Mouse (Mus musculus): Measurements from ENCODE around the gene Neurog2.

Gene Neurog2

DNA sequence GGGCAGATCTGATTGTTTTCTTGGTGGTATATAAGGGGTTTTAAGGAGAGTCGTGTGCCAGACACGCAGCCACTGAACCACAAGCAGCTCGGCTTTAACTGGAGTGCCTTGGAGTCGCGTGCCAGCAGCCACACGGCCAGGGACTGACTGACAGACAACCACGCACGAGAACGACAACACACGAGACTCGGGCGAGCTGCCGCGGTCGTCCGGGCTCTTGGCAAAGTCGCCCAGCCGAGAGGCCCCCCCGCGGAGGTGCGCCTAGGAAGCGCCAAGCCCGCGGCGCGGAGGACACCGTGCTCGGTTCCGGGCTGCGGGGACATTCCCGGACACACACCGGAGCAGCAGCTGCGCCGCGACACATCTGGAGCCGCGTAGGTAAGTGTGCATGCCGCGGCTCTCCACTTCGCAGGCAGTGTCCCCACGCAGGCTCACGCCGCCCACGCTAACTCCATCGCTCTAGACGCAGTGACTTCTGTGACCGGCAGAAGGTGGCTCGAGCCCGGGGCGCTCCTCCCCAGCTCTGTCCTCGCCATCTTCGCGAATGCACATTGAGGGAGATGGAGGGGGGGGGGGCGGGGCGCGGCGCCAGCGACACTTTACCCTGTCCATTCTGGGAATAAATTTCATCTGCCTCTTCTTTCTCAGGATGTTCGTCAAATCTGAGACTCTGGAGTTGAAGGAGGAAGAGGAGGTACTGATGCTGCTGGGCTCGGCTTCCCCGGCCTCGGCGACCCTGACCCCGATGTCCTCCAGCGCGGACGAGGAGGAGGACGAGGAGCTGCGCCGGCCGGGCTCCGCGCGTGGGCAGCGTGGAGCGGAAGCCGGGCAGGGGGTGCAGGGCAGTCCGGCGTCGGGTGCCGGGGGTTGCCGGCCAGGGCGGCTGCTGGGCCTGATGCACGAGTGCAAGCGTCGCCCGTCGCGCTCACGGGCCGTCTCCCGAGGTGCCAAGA, at the start of gene Neurog2:
Neurog2 (plus strand) TSS at position 56 of the 953 bp plus-strand sequence.
- DNase-seq: peak; percentile 72

DNA sequence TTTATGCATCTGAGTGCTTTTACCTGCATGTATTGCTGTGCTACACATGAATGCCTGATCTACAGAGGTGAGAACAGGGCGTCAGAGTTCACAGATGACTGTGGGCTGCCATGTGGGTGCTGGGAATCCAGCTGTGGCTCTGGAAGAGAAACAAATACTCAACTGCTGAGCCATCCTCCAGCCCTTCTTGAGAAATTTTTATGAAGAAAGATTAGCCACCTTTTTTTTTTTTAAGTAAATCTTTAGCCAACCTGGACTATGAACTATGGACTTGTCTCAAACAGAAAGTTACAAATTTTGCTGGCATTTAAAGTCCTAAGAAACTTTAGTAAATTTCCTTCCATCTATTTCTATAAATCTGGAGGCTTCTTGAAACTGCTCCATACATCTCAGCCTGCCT, 35.8 kb upstream of the Neurog2 start:
- DNase-seq: no peak

DNA sequence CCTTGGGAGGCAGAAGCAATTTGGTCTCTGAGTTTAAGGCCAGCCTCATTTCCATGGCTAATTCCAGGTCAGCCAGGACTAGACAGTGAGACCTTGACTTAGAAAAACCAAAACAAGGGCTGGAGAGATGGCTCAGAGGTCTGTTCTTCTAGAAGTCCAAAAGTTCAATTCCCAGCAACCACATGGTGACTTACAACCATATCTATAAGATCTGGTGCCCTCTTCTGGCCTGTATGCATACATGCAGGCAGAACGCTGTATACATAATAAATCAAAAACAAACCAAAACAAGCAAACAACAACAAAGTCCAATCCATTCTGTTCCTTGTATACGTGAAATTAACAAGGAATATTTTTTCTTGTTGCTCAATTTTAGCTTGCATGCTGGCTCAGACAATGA, 24.8 kb upstream of the Neurog2 start:
- peak; percentile 32 for DNase-seq

DNA sequence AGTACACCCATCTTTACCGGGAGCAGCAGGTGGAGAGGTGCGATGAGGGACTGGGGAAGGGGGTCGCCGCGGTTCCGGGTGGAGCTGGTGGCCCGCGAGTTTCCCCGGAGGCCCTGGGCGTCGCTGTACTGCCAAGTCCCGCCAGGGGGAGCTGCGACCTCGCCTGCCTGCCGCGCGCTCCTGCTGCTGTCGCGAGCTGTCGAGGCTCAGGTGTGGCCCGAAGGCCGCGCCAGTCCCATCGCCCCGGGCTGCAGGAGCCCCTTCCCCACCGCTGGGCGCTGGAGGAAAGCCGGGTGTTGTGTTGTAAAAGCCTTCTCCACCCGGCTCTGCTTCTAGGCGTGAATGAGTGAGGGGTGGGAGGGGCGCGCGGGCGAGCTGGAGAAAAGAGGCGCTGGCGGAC, 7.6 kb upstream of the Neurog2 start:
- DNase-seq: peak; percentile 83

DNA sequence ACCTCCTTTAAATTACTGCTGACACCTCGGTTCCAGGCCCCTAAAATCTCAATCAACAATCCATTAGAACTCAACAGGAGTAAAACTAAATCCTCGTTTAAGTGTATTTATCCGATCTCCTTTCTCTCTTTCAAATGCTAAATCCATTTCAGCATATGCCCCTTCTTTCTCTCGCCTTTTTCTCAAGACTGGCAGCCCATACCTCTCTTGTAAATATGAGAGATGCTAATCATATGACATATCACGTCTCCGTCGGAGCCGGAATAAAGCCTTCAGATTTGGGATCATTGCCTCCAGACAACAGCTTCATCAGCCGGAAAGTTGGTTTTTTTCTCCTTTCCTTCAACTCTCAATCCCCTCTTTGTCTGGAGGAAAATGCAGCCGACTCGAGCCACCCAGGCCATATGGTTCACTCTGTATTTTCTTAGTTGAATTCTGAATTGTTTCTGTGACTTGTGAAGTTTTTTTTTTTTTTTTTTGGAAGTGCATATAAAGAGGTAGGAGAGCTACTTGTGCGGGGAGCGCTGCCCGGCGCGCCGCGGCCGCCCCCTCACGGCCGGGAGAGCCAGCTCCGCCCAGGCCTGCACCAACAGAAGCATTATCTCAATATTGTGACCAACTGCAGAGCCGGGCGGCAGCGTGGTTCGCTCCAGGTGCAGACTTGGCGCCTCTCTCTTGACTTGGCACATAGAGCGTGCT, 7.1 kb upstream of the Neurog2 start:
- peak; percentile 64 for DNase-seq

DNA sequence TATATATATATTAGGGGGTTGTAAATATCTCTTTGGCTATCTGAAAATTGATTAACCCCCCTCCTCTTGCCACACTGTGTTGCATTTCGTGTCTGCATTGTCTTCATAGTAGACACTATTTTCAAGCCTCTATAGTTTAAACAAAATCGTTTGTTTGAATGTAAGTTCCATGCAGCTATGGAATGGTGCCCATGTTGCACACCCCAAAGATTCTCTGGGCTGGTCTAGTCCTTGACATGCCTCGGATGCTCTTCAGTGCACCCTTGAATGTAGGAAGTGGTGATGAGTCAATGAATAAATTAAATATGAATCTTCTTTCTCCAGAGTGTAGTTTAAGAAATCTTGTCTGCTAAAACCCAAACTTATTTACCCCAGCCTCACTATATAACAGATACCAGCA, 6.4 kb upstream of the Neurog2 start:
- DNase-seq: no peak

DNA sequence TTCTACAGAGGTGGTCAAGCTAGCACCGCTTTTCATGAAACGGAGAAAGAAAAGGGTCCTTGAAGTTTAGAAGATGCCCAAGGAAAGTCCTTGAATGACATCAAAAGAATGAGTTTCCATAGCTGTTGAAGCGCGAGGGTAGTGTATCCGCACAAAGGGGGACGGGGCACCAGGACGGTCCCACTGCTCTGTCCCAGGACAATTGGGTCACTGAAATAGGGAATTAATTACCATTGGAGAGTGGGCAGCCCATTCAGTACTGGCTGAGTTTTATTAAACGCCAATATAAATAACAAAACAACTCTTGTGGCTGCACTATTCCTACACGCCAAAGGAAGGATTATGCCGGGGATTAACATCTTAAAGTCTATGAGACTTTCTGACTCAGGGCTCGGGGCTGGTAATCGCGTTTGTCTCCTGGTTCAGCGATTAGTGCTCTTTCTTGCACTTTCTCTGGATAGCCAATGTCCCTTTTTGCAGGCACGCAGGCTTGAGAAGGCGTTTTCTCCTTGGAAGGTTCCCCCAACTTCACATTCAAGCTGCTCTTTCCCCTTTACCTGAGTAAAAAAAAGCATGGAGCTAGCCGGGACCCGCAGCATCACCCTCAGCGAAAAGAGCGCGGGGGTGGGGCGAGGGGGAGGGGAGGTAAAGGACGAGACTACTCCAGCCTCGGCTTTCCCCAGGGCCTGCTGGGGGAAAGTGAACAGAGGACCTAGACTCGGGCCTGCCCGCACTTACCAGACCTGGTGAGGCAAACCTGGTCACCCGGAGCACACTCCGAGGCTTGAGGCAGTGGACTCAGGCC, 5.6 kb upstream of the Neurog2 start:
- DNase-seq: peak; percentile 67

DNA sequence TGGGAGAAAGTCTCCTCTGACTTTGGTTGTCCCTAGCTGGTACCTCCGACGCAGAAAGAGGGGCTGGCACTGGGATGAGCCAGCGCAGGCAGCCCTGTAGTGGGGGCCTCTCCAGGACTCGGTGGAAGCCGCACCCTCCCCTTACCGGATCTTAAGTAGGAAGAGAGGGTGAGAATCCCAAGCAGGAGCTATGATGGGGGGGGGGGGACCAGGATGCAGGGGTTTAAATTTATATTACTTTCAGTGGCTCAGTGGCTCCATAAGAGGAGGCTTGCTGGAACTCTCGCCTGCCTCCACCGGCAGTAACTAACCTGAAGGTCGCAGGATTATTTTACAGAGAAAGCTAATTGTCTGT, 5.0 kb upstream of the Neurog2 start:
- DNase-seq: no peak

DNA sequence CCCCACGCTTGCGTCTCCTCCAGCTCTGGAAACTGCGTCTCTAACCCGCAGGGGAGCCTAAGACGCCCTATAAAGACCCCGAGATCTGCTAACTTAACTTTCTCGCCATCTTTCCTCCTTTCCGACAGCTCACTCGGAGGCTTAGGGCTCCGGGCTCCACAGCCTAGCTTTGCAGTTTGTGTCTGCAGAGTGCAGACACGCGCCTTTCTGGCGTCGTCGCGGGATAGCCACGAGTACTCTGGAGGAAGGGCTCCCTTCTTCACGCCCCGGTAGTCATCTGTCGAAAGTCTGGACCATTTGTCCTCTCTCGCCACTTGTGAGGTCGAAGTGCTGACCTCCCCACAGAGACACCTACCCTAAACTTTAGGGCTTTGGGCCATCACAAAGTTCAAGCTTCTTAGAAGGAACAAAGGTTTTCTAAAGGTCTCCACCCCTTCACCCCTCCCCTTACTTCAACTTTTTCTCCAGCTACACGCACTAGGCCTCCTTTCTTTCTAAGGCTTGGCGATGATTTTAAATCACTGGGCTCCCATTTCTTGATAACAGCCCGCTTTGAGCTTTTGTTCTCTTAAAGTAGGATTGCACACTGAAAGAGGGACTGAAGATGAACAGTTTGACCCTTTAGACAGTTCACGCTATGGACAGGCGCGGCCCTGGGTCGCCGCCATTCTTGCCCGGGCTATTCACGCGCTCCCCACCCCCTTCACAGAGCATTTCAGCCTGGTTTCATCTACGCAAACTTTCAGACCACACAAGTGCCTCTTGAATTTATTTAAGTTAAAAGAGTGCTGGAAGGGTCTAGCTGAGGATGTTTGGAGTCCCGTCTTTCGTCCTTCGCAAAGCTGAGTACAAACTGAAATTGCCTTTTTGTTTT, 4.4 kb upstream of the Neurog2 start:
- peak; percentile 41 for DNase-seq

DNA sequence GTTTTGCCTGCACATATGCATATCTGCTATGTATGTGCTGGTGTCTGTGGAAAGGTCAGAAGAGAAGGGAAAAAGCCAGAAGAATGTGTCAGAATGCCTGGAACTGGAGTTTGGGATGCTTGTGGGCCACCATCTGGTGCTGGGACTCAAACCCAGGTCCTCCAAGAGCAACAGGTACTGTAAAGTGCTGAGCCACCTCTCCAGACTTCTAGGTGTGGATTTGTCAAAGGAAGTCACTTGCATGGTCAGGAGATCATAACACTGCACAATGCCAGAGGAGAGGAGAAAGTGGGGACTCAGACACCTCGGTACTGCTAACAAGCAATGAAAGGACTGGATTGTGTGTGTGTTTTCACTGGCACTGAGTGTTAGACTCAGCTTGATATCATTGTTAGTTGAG, 2.7 kb upstream of the Neurog2 start:
- DNase-seq: no peak

DNA sequence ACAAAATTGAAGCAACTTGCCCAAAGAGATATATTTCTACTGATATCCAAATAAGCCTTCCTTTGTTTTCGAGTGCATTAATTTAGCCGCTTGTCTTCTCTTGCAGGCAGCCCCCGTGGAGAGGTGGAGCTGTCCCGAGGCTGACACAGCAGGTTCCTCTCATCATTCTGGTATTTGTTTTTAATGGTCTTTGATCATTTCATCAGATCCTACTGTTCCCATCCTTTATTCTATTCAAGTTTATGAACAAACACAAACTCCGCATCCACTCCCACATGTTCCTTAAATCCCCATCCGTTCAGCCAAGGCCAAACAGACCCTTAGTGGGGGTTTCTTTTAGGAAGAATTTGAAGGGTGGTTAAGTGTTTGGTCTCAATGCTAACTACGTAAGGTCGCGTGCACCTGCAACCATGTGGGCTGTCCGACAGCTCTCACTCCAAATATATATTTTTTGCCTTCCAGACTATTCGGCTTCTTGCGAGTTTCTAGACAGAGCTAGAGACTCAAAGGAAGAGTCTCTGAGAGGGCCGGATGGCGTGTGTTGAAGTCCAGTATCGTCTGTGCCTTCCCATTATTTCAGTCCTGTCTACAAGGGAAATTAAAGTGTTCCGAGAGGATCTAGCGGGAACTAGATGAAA, 2.1 kb upstream of the Neurog2 start:
- DNase-seq: no peak

DNA sequence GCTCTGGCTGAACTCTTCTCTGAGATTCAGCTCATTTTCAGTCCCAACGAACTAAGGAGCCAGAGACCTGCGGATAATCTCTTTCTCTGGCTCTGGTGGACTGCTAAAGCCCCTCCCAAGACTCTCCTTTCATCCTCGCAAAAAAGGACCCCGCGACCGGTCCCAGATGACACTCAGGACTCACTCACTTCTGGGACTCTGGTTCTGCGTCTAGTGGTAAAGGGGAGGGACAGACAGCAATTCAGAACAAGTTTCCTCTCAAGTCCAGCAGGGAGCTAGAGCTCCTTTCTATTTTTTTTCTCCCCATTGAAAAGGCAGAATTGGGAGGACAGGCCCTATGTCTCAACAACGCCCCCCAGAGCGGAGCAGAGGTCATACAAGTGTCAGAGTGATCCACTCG, 1.4 kb upstream of the Neurog2 start:
- DNase-seq: no peak

DNA sequence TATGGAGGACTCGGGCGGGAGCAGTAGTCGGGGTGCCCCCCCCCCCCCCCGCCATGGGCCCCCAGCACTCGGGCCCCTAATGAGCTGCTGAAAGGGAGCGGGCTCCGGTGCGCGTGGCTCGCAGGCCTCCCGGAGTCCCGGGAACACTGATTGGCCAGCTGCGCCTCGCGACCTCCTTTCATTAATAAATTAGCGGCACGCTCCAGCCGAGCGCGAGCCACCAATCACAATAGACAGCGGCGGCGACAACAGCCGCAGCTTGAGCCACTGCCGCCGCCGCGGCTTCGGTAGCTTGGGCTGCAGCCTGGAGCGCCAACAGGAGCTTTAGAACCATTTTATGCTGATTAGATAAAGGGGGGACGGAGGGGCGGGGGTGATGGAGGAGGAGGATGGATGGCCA, 404 bp upstream of the Neurog2 start:
- DNase-seq: peak; percentile 97

DNA sequence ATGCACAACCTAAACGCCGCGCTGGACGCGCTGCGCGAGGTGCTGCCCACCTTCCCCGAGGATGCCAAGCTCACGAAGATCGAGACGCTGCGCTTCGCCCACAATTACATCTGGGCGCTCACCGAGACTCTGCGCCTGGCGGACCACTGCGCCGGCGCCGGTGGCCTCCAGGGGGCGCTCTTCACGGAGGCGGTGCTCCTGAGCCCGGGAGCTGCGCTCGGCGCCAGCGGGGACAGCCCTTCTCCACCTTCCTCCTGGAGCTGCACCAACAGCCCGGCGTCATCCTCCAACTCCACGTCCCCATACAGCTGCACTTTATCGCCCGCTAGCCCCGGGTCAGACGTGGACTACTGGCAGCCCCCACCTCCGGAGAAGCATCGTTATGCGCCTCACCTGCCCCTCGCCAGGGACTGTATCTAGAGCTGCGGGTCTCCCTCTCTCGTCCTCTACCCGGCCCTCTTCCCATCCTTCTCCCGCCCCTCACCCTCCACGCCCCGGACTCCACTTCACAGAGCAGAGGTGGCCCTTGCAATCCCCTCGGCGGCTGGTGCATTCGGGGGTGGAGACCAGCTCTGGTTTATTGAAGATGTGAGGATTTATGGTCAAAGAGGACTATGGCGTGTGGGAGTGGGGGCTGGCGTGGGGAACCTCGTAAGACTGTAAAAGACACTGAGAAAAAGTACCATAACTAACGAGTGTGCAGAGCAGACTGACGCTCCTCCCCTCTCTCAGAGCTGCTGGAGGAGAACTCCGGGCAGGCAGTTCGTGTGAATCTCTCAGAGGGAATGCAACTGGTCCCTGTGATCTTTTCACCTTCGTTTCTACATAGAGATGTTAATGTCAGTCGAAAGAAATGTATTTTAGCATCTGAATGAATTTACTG, 1.4 kb downstream of the Neurog2 start:
- DNase-seq: peak; percentile 92

DNA sequence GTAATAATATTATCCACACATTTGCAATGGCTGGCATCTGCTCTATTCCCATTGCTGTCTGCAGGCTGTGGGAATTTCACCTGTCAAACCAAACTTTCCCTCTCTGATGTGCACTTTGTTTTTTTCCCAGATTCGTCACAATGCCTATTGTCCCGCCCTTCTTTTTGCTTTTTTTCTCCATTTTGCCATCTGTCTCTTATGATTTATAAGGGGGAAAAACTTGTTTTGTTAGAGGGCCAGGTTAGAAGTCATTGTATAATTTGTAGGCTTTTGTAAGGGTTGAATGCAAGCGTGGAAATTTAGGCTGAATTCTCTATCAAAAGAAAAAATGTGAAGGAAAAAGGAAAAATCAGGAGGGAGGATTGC, 2.0 kb downstream of the Neurog2 start:
- no peak for DNase-seq

DNA sequence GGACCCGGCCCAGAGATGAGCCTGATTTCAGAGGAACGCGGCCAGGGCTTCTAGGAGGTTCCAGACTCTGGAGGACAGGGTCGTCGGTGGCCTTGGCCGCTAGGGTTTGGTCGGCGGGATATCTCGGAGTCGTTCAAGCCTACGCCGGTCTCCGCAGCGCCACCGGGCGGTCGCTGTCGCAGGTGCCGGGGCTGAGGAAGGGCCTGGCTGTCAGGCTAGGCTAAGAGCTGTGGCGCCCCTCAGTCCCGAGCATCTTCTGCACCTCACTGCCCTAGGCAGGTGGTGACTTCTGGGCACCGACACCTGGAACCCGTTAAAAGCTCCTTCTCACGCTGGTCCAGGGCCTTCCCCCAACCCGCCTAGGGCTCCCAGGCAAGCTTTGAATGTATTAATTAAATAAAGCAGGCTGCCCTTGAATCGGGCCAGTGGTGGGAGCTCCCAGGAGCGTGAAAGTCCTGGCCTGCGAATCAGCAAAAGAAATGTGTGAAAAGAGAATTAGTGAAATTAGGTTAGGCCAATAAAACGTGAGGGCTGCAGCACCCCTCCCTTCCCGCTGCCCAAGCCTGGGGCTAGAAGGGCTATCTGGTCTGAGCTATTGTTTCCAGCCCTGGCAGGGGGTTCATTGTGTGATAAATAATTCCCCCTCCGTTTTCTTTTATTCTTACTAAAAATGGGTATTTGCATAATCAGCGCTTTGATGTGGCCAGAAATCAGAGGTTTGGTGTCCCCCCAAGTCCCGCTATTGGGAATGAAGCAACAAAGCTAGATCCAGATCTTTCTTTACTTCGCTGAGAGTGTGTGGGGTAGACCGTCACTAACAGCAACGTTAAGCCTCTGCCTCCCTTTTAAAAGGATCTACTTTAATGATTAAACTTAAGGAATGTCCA, 7.2 kb downstream of the Neurog2 start:
- DNase-seq: peak; percentile 88

DNA sequence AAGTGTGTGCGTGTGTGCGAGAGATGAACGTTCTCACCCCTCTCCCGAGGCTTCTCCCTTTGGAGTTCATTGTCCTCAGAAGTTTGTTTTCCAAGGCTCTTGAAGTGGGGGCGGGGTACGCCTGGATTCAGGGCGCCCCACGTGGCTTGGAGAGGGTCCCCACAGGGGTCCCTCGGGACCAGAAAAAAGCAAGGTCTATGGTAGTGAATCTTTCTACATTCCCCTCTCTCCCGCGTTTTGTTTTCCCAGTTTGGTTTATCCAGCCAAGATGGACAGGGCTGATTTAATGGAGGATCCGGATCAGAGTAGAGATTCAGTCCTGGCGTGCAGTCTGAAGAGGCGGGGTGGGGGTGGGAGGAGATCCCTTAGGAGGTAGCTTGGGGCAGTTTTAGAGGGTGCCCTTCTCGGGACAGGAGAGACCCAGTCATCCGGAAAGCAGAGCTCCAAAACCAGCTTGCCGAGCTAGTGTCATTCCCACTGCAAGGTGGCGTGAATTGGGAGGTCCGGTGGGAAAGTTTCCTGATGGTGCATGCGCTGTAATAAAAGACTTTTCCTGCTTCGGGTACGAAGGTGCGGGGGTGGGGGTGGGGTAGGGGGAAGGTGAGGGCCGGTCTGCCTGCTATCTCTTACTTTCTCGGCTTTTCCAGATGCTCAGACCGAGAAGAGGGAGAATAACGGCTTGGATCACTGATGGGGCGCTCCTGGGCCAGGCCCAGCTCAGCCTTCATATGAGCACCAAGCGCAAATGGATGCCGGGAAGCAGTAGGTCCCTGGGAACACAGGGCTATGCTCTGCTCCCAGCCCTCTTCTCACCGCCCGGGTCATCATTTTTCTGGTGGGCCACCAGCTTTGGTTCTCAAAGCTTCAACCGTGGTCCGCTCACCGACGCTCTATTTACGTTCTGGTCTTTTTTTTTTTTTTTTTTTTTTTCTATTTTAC, 8.1 kb downstream of the Neurog2 start:
- DNase-seq: peak; percentile 56

DNA sequence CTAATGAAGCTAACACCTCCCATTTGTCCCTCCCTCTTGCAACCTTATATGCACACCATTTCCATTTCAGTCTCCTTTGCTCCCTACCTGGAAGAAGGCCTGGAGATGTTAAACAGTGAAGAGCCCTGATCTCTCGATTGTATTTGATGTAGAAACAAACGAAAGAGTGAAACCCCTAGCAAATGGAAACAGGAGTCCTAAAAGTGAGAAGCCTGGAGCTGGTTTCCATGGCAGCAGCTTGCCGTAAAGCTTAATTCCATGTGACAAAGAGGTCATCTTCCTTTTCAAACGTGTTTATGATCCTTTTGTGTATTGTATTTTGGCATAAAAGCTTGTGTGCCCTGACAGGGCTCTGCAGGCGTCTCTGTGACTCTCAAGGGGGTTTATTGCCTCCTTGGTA, 9.3 kb downstream of the Neurog2 start:
- peak; percentile 90 for DNase-seq
